Mouse (Mus musculus): ENCODE data around the gene Mat2b.
"Not testable (repeated sequence)": the region's sequence is repeated elsewhere in the genome, so short reads cannot be mapped to it uniquely, and the experiment has no call there.

The Mat2b gene

DNA sequence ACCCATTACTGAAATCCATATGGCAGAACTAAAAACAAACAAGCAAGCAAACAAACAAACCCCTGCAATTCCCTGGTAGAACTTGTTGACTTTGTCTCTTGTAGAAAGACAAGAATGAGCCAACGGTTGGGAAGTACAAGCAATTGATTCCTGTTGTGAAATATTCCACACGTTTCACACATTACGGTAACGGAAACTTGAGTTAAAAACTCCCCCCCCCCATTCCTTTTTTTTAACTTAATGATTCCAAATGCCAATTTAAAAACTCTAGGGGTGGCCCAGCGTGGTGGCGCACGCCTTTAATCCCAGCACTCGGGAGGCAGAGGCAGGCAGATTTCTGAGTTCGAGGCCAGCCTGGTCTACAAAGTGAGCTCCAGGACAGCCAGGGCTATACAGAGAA, at the start of gene Mat2b:
TSS of gene Mat2b (minus strand) at position 101 of the 400 bp plus-strand sequence.
- DNase-seq = no peak

DNA sequence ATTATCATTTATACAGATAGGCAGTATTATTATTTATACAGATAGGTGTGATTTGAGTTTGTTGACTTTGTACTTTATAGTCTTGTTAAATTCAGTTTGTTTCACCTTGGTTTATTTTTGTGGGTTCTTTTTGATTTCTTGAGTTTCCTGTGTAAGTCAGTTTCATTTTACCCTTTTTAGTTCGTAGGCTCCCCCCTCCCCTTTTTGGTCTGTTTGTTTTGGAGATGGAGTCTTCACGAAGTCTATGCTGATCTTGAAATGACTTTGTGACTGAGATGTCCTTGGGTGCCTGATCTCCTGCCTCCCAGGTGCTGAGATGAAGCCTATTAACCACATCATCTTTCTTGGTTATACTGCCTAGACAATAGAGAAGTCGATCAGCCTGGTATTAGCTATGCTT, 49.3 kb upstream of the Mat2b start:
- no peak for DNase-seq

DNA sequence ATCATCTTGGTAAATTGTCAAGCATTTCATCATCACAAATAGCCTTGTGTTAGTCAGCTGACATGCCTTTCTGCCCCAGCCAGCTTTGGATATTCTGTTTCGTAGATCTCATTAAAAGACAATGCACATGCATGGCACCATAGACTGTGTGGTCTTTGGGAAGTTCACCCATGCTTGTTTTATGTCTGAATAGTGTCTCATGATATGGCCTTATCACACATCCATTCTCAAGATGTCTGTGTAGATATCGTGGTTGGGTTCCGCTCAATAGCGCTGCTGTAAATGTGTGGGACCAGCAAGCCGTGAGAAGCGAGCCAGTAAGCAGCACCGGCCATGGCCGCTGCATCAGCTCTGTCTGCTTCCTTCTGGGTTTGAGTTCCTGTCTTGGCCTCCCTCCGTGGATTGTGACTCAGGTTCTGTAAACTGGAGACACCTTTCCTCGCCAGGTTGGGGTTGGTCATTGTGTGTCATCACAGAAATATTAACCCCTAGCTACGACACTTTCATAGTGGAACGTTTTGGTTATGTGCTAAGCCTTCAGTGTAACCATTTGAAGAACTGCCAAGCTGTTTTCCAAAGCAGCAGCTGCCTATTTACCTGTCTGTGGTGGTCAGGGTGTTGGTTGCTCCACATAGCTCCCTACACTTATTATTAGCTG, 46.7 kb upstream of the Mat2b start:
- DNase-seq = no peak

DNA sequence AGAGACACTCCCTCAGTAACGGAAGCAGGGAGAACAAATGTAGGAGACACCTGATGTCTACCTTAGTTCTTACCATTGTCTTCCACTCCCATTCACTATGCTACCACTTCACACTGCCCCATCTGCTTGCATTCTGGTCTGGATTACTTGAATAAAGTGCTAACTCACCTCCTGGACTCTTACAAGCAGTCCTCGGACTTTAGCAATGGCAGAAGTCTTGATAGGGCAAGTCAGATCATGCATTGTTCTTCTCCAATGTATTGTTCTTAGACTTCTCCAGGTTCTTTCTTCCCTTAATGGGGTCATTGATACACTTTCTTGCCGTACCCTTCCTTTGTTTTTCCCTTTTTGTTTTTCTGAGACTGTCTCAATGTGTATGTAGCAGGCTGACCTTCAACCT, 42.4 kb upstream of the Mat2b start:
- DNase-seq = no peak

DNA sequence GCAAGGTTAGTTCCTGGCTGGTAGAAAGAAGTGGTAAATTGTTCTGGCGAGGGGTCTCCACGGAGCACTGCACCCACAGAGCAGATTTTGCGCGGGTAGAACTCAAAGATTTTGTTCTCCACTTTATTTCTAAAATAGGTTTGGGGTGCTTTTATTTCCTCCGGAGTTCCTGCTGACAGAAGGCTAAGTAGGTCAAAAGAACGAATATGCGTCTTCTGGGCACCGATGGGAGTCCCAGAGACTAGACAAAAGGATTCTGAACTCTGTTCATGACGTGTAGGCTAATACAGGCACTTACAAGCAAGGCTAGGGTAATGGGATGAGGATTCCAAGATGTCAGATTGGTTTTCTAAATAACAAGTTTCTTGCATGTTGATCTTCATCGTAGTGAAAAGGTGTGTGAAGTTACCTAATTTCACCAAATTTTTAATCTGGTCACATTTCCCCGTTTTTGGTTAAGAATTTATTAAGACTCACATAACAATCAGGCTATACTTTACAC, 39.3 kb upstream of the Mat2b start:
- no peak for DNase-seq

DNA sequence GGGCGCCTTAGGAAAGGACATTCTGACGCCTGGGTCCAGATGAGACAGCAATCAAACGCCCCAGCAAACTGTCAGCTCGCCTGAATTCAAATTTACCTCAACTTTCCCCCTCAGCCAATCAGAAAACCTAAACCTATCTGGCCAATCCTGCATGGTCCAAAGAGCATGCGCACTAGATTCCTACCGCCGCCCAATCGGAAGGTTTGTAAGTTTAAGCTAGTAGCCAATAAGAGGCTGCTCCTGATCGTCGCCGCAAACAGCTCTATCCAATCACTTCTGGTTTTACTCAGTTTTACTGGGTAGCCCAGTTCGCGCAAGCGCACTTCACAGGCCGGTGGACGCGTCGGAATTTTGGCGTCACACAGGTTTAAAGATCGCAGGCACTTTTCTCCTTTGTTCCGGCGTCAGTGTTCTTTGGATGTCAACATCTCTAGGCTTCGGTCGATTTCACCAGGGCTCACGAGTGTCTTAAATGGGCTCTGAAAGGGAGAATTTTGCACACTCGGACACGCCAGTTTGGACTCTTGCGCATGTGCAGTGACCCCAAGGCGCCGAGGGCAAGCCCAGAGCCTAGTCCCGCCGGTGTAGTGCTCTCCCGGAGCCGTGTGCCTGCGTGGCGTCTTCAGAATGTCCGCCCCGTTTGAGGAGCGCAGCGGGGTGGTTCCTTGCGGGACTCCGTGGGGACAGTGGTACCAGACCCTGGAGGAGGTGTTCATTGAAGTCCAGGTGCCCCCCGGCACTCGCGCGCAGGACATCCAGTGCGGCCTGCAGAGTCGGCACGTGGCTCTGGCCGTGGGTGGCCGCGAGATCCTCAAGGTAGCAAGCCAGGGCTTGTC, 38.6 kb upstream of the Mat2b start, which contains the start of the genes Hmmr and Nudcd2:
TSS of gene Hmmr (minus strand) at position 84 of the 836 bp plus-strand sequence.
TSS of gene Nudcd2 (plus strand) at position 329 of the 836 bp plus-strand sequence.
- DNase-seq = peak; percentile 92

DNA sequence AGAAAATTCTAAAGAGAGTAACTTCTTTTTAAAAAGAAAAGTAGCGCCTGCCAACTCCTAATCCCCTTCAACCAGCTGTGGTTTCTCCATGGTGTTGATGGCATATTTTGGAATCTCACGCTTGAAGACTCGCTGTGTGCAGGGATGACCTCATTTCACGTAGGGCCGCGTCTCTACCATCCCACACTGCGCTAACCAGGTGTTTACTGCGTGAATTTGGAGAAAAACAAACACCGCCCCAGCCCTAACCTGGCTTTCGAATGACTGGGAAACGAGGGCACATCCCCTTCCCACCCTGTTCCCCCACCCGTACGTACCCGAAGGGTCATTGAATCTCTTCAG, 38.0 kb upstream of the Mat2b start:
- no peak for DNase-seq

DNA sequence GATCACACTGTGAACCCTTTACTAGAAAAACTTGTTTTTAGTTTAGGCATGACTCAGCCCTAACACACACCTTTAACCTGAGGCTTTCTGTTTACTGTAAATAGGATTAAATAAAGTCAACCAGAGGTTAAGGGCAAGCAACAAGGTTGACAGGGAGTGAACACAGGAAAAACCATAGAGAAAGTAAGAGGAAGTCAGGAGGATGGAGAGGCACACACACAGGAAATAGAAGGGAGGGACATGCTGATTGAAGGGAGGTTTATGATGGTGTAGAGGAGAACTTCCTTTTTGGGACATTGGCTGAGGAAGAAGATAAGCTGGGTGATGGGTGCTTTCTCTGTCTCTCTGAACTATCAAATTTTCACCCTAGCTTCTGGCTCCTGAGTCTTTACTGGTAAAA, 23.3 kb upstream of the Mat2b start:
- no peak for DNase-seq

DNA sequence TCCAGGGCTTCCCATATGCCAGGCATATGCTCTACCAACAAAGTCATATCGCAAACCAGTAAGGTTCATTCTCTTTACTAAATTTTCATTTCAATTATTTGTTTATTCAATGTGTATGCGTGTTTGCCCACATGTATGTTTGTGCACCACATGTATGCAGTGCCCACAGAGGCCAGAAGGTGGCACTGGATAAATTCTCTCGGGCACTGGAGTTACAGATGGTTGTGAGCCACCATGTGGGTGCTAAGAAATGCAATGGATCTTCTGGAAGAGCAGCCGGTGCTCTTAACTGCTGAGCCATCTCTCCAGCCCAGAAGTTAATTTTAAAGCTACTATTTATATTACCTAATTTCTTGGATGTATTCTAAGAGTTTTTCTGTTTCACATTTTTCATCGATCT, 20.5 kb upstream of the Mat2b start:
- DNase-seq = peak; percentile 10

DNA sequence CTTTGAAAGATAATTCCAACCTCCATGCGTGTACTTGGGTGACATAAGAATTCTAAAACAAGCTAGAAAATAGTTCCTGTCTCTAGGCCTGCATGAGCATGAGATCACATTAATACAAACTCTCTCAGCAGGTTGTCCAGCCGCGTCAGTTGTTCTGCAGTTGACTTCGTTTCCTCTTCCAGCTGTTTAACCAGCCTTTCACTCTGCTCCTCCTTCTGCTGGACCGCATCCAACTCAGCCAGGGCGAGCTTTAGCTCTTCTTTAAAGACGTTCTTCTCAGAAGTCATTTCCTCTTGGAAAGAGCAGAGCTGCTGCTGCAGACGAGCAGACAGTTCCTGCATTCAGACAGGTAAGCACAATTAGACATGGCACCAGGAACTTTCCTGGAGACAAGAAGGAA, 18.9 kb upstream of the Mat2b start:
- DNase-seq = no peak

DNA sequence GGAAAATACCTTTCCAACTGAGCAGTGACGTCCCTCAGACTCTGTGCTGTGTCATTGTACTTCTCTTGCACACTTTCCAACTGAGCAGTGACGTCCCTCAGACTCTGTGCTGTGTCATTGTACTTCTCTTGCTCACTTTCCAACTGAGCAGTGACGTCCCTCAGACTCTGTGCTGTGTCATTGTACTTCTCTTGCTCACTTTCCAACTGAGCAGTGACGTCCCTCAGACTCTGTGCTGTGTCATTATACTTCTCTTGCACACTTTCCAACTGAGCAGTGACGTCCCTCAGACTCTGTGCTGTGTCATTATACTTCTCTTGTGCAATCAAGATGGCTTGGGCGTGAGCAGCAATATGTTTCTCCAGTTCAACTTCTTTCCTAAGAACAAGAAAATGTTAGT, 14.9 kb upstream of the Mat2b start:
- not testable (repeated sequence) for DNase-seq

DNA sequence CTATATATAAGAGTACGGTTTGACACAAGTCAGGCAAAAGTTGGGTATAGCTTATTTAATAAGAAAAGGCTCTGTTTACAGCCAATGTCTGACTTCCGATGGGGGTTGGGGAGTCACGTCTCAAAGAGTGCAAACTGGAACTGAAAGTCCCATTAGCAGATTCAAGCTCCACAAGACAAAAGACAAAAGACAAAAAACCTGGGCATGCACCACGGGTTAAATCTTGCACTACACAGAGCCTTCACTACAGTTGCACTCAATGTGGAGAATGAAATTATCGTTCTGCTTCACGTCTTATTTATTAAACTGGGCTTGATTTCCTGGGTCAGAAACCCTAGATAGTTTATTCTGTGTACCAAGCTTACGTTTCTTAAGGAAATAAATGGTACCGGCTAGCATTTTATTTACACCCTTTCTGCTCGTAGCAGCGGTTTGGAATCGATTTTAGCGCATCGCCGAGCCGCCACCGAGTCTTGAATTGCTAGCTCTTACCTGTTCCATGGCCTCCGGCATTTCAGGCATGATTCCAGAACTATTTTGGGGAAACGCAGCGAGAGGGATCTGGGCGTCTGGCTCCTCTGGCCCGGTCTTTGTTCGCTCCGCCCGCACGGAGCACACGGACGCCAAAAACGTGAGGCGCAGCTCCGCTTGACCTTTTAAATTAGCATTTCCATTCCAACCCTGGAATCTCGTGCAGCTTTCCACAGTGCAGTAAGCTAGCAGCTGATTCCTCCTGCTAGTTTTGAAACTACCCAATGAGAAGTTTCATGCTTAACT, 504 bp downstream of the Mat2b start:
- peak; percentile 42 for DNase-seq

DNA sequence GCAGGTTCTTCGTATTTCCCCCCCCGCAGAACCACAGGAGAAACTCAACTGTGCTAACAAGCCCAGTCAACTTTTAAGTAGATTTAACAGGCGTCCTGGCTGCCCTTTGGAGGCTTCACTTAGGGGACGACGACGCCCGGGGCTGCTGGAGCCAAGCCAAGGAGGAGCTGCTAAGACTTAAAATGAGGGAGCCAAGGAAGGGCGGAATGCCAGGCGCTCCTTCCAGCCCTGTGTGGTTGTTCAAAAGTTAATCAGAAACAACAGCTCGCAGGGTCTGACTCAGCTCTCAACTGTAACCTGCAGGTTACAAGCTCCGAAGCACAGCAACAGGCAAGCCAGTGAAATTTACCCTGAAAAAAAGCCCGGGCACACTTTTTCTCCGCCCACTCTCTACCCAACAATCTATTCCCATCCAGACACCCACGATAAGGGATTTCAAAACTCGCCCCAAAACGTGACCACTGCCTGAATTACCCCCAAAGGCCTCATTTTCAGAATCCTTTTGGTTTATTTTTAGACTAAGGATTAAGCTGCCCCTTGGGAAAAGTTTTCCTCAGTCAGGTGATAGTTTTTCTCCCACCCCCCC, 1.5 kb downstream of the Mat2b start:
- DNase-seq = peak; percentile 48

DNA sequence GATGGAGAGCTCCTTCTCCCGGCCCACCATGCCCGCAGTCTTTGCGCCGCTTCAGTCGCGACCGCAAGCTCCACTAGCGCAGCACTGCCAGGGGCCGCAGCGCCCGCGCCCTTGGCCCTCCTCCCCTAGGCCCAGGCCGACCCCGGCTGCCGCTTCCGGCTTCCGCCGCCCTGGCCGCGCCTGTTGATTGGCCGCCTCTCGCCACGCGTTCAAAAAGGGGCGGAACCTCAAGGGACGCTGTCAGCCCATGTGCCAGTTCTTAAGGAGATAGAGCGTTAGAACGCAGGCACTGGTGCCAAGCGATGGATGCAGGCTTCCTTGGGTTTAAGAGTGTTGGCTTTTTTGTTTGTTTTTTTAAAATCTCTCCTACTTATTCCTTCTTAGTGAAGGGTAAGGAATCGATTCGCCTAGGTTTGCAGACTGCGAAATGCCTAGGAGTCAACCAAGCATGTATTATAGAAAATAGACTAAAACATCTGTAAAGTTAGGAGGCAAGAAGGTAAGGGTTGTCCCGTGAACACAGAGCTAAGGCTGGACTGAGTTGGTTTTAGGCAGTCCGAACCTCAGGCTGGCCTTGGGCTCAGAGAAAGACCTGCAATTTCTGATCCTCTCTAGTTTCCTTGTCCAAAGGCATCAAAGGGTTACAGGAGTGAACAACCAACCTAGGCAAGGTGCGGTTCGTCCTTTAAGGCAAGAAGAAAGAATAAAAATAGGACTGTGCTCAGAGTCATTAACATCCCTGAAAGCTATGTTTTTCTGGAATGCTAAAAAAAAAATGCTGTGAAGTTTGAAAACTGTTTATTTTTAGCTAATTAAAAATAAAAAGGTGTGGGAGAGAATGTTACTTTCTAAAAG, 2.3 kb downstream of the Mat2b start:
- peak; percentile 95 for DNase-seq

DNA sequence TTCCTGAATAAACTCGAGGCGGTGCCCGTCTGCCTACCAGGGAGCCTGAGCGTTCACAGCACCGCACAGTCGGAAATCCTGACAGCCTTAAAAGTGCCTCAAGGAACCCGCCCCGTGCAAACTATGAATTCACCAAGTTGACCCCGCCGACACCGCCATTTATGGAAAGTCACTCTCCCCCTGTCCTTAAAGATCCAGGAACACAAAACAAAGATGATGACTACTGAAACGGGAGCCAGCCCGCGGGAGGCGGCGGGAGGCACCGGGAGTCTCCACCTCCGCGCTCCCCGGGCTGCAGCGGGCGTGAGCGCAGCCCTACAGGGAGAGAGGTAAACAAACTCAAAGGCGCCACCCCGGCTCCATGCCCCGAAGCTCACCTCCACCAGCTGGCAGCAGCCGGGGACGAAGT, 2.9 kb downstream of the Mat2b start:
- DNase-seq = no peak

DNA sequence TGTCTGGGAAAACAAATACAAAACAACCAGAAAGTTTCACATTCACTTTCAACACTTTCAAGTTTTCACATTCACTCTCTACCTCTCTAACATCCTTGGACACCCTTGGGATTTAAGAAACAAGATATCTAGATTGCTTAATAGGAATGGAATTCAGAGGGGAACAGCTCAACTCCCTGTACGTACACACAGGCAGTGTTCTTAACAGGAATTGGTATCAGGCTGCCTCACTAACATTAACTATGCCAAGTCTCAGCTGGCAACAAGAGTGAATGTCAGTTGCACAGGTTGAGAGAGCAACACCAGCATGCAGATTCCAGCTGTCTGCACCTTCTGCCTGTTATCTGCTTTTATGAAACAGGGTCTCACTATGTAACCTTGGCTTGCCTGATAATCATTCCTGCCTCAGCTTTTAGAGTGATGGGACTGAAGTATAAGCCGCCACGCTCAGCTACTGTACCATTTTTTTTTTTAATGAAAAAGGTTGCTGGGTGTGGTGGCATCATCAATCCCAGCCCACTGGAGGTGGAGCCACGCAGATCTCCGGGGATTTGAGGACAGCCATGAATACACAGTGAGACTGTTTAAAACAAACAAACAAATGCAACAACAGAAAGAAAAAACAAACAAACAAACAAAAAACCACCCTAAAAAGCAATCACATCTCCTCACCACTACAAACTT, 4.4 kb downstream of the Mat2b start:
- no peak for DNase-seq

DNA sequence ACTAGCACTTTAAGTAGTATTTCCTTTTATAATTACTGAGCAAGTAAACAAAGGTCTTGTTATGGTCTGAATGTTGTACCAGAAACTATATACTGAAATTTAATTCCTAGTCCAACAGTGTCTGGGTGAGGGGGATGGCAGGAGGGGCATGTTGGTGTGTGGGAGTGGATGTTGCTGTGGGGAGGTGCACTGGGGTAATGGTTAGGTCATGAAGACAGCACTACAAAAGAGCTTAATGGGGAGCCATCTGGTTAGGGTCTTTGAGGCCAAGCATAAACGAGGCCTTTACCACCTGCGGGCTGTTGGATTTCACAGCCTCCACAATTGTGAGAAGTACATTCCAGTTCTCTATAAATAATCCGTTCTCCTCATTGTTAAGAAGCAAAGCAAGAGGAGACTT, 11.7 kb downstream of the Mat2b start:
- no peak for DNase-seq

DNA sequence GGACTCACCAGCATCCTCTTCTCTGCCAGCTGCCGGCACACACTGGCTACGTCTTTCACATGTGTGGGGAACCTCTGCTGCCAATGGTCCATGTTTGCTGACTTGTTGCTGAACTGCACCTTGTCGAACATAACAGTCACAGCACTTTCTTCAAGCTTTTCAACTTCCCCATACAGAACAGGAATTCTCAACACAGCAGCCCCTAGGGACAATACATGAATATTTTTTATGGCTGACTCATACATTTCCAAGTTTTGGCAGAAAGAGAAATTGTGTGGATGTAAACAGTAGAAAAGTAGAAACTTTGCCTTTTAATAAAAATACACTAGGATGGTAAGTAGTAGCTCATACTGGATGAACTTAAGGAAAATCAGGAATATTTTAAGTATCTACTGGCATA, 12.5 kb downstream of the Mat2b start:
- DNase-seq = no peak

DNA sequence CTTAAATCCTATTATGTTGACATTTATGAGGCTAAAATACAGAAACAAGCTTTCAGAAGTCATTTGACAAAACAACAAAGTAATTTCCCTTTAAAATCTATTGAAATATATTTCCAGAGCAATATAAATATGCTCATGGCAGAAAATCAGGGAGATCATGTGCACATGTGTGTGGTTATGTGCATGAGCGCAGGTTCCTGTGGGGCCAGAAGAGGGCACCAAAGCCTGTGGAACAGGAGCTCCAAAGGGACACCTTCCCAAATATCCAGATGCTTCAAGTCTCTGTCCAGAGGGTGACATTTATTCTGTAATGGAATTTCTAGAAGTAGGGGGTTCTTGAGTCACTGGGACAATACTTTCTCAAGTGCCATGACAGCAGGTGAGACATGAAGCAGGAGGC, 17.8 kb downstream of the Mat2b start:
- no peak for DNase-seq

DNA sequence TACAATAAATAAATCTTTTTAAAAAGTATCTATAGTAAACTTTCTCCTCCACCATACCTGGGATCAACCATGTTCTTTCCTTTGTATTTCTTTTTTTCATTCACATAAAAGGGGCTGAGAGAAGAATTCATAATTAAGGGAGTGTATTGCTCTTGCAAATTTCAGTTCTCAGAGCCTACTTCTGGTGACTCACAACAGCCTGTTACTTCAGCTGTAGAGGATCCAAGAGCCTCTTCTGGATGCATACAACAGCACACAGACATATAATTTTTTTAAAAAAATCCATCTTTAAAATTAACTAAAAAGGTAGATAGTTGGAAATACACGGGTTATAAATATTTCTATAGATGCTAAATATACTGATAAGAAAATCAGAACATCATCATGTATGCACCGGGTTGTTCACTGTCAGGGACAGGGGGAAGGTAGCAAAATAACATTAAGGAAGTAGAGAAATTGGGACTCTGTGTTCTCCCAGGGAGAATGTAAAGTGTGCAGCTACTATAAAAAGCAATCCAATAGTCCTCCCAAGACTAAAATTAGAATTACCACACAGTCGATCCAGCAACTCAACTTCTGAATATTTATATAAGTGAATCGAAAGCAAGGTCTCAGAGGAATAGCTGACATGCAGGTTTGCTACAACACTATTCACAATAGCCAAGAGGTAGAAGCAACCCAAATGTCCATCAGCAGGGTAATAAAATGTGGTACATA, 19.8 kb downstream of the Mat2b start:
- no peak for DNase-seq

Data from right cerebral cortex, postnatal 25 days (tissue).